Mouse (Mus musculus): ENCODE measurements around the gene Sft2d1.
"Not testable (repeated sequence)": the region's sequence is repeated elsewhere in the genome, so short reads cannot be mapped to it uniquely, and the experiment has no call there.

Gene Sft2d1

GRCm38 (mm10) chr17:8302772-8303438 is 8.0 kb upstream of the Sft2d1 start:
- no peak for DNase-seq

- DNase-seq = no peak
Observed at GRCm38 (mm10) chr17:8303671-8304070, 7.2 kb upstream of the Sft2d1 start.

- DNase-seq = no peak
Observed at GRCm38 (mm10) chr17:8305801-8306200, 5.1 kb upstream of the Sft2d1 start.

GRCm38 (mm10) chr17:8311751-8312150 is 849 bp downstream of the Sft2d1 start:
- peak; percentile 48 for DNase-seq

GRCm38 (mm10) chr17:8313976-8314375 is 3.1 kb downstream of the Sft2d1 start:
- peak; percentile 83 for DNase-seq

GRCm38 (mm10) chr17:8316251-8316650 is 5.3 kb downstream of the Sft2d1 start:
- DNase-seq = peak; percentile 50

- DNase-seq = not testable (repeated sequence)
Observed at GRCm38 (mm10) chr17:8326877-8327276, 16.0 kb downstream of the Sft2d1 start.

- DNase-seq = no peak
Observed at GRCm38 (mm10) chr17:8328511-8329174, 17.7 kb downstream of the Sft2d1 start.

GRCm38 (mm10) chr17:8330602-8331001 is 19.7 kb downstream of the Sft2d1 start:
- no peak for DNase-seq

GRCm38 (mm10) chr17:8337159-8337558 is 26.3 kb downstream of the Sft2d1 start, which contains the start of gene Prr18:
TSS of gene Prr18 (plus strand) at chr17:8337459.
- not testable (repeated sequence) for DNase-seq

GRCm38 (mm10) chr17:8339666-8340374 is 28.9 kb downstream of the Sft2d1 start:
- DNase-seq = no peak

GRCm38 (mm10) chr17:8340407-8341359 is 29.8 kb downstream of the Sft2d1 start:
- no peak for DNase-seq

GRCm38 (mm10) chr17:8341360-8341963 is 30.6 kb downstream of the Sft2d1 start:
- DNase-seq = no peak

GRCm38 (mm10) chr17:8342706-8343105 is 31.8 kb downstream of the Sft2d1 start:
- DNase-seq = no peak

- DNase-seq = peak; percentile 86
Observed at GRCm38 (mm10) chr17:8343416-8343815, 32.5 kb downstream of the Sft2d1 start.

- no peak for DNase-seq
Observed at GRCm38 (mm10) chr17:8347765-8348285, 36.9 kb downstream of the Sft2d1 start.

- DNase-seq = no peak
Observed at GRCm38 (mm10) chr17:8348941-8349340, 38.0 kb downstream of the Sft2d1 start.

GRCm38 (mm10) chr17:8351088-8351487 is 40.2 kb downstream of the Sft2d1 start:
- no peak for DNase-seq

GRCm38 (mm10) chr17:8355692-8356091 is 44.8 kb downstream of the Sft2d1 start, which contains the start of gene T2:
TSS of gene T2 (plus strand) at chr17:8355992.
- DNase-seq = no peak

GRCm38 (mm10) chr17:8357498-8357897 is 46.6 kb downstream of the Sft2d1 start:
- no peak for DNase-seq

- no peak for DNase-seq
Observed at GRCm38 (mm10) chr17:8360876-8361275, 50.0 kb downstream of the Sft2d1 start.

Measured in kidney, adult 9 months (tissue).